Mouse (Mus musculus) neural tube, embryonic 13.5 days (tissue): ENCODE results near the gene Psme3. TPM values are rescaled to one million over a fixed set of nuclear protein-coding genes. Genes with fewer than 3 reads are reported as not detected.
A peak's percentile ranks its signal among the peaks of the same experiment; 100 is the strongest.

Source experiments
- ATAC-seq: fragments of 200-750 bp; cut with Nextera tagmentation; 2 replicates; pipeline ENCODE4 v1.8.0; 2017; ENCODE audit warnings: low read depth, mild to moderate bottlenecking, moderate TSS enrichment, moderate library complexity
- H3K27ac ChIP-seq: fragments of 300-500 bp; sonication (generic); replicated peaks from 2 replicates; pipeline ENCODE4 v1.5.1; 2015; ENCODE audit warnings: moderate library complexity, mild to moderate bottlenecking, inconsistent platforms
- H3K27me3 ChIP-seq: fragments of 300-500 bp; sonication (generic); 2 replicates; pipeline ENCODE4 v1.6.1; 2015; ENCODE audit warnings: mild to moderate bottlenecking, inconsistent platforms
- H3K36me3 ChIP-seq: fragments of 300-500 bp; sonication (generic); 2 replicates; pipeline ENCODE4 v1.6.1; 2015; ENCODE audit warnings: mild to moderate bottlenecking, inconsistent platforms
- H3K4me1 ChIP-seq: fragments of 300-500 bp; sonication (generic); replicated peaks from 2 replicates; pipeline ENCODE4 v1.6.1; 2015; ENCODE audit warnings: inconsistent platforms
- H3K4me2 ChIP-seq: fragments of 300-500 bp; sonication (generic); 2 replicates; pipeline ENCODE4 v1.6.1; 2015; ENCODE audit warnings: inconsistent platforms, mild to moderate bottlenecking, moderate library complexity
- H3K4me3 ChIP-seq: fragments of 300-500 bp; sonication (generic); 2 replicates; pipeline ENCODE4 v1.5.1; 2015; ENCODE audit warnings: mild to moderate bottlenecking, inconsistent platforms
- H3K9ac ChIP-seq: fragments of 300-500 bp; sonication (generic); 2 replicates; pipeline ENCODE4 v1.6.1; 2015; ENCODE audit warnings: moderate library complexity, mild to moderate bottlenecking, inconsistent platforms
- H3K9me3 ChIP-seq: fragments of 300-500 bp; sonication (generic); 2 replicates; pipeline ENCODE4 v1.6.1; 2016; ENCODE audit warnings: inconsistent platforms
- WGBS: fragments of 180-500 bp; shearing (Covaris S2); methylation state at CpG from one replicate; pipeline ENCODE4 v1.1.7; 2015; 5-methylcytosine and 5-hydroxymethylcytosine counted together
- polyA plus RNA-seq: library from polyadenylated mRNA; unstranded; fragments of >200 nt; fragmentation: Nextera tagmentation; extraction: Ambion mirVana; gene quantifications from 2 replicates; pipeline ENCODE4 v1.2.1, GENCODE M21; 2015

Psme3 gene
- polyA plus RNA-seq, 1 experiment from 2014 or later, result 126 TPM

- no peak for ATAC-seq
- H3K27ac ChIP-seq, result no peak overlapping the region
- H3K9me3 ChIP-seq, result no peaks in the 10 kb centered on the region
- H3K9ac ChIP-seq, result no peak overlapping the region
- no peak overlapping the region for H3K4me2 ChIP-seq
- peaks cover 24% of the 10 kb centered on the region for H3K4me1 ChIP-seq
- no peaks in the 10 kb centered on the region for H3K36me3 ChIP-seq
- no peak overlapping the region for H3K4me3 ChIP-seq
- WGBS, result 85% methylated on average over 9 of the region's 9 CpGs
- no peaks in the 10 kb centered on the region for H3K27me3 ChIP-seq
Measured at GRCm38 (mm10) chr11:101335685-101336084, 19.7 kb downstream of the Psme3 start.

GRCm38 (mm10) chr11:101338123-101338760 is 22.2 kb downstream of the Psme3 start:
- Histone ChIP-seq H3K36me3 (no peaks in the 10 kb centered on the region), H3K4me3 (peak overlapping the region; percentile 39), H3K4me1 (peaks cover 24% of the 10 kb centered on the region), H3K4me2 (peak overlapping the region; percentile 63), H3K9ac (peak overlapping the region; percentile 64), H3K9me3 (no peaks in the 10 kb centered on the region), H3K27ac (peak overlapping the region; percentile 70), H3K27me3 (no peaks in the 10 kb centered on the region)
- 0% methylated on average over 9 of the region's 9 CpGs for WGBS
- ATAC-seq, result peak; percentile 94

GRCm38 (mm10) chr11:101347083-101347775 is 31.2 kb downstream of the Psme3 start:
- 76% methylated on average over 10 of the region's 10 CpGs for WGBS
- no peak for ATAC-seq
- Histone ChIP-seq H3K27ac (no peak overlapping the region), H3K4me1 (no peaks in the 10 kb centered on the region), H3K27me3 (no peaks in the 10 kb centered on the region), H3K4me3 (no peak overlapping the region), H3K4me2 (no peak overlapping the region), H3K36me3 (no peaks in the 10 kb centered on the region), H3K9ac (no peak overlapping the region), H3K9me3 (no peaks in the 10 kb centered on the region)

GRCm38 (mm10) chr11:101348774-101349173 is 32.8 kb downstream of the Psme3 start:
- no peaks in the 10 kb centered on the region for H3K4me1 ChIP-seq
- H3K36me3 ChIP-seq, result no peaks in the 10 kb centered on the region
- no peak overlapping the region for H3K9ac ChIP-seq
- H3K4me3 ChIP-seq, result no peak overlapping the region
- no peak for ATAC-seq
- no peaks in the 10 kb centered on the region for H3K27me3 ChIP-seq
- no peak overlapping the region for H3K27ac ChIP-seq
- H3K4me2 ChIP-seq, result no peak overlapping the region
- 70% methylated on average over 7 of the region's 7 CpGs for WGBS
- H3K9me3 ChIP-seq, result no peaks in the 10 kb centered on the region

GRCm38 (mm10) chr11:101349216-101349615 is 33.2 kb downstream of the Psme3 start:
- Histone ChIP-seq H3K27me3 (no peaks in the 10 kb centered on the region), H3K9me3 (no peaks in the 10 kb centered on the region), H3K9ac (no peak overlapping the region), H3K4me3 (no peak overlapping the region), H3K27ac (no peak overlapping the region), H3K36me3 (no peaks in the 10 kb centered on the region), H3K4me1 (no peaks in the 10 kb centered on the region), H3K4me2 (no peak overlapping the region)
- no peak for ATAC-seq
- WGBS, result 80% methylated on average over 3 of the region's 3 CpGs

GRCm38 (mm10) chr11:101351100-101351720 is 35.2 kb downstream of the Psme3 start:
- no peak overlapping the region for H3K4me3 ChIP-seq
- WGBS, result 74% methylated on average over 11 of the region's 11 CpGs
- no peak overlapping the region for H3K9ac ChIP-seq
- H3K4me1 ChIP-seq, result no peaks in the 10 kb centered on the region
- no peaks in the 10 kb centered on the region for H3K27me3 ChIP-seq
- no peaks in the 10 kb centered on the region for H3K36me3 ChIP-seq
- no peak overlapping the region for H3K27ac ChIP-seq
- H3K4me2 ChIP-seq, result no peak overlapping the region
- no peak for ATAC-seq
- H3K9me3 ChIP-seq, result no peaks in the 10 kb centered on the region

- 69% methylated on average over 3 of the region's 3 CpGs for WGBS
- Histone ChIP-seq H3K4me1 (no peaks in the 10 kb centered on the region), H3K4me2 (no peak overlapping the region), H3K36me3 (no peaks in the 10 kb centered on the region), H3K27ac (no peak overlapping the region), H3K9ac (no peak overlapping the region), H3K9me3 (no peaks in the 10 kb centered on the region), H3K4me3 (no peak overlapping the region), H3K27me3 (no peaks in the 10 kb centered on the region)
- no peak for ATAC-seq
Measured at GRCm38 (mm10) chr11:101351721-101352111, 35.7 kb downstream of the Psme3 start.

GRCm38 (mm10) chr11:101353436-101353835 is 37.4 kb downstream of the Psme3 start:
- no peak overlapping the region for H3K27ac ChIP-seq
- H3K4me1 ChIP-seq, result no peaks in the 10 kb centered on the region
- no peak overlapping the region for H3K4me2 ChIP-seq
- no peak for ATAC-seq
- WGBS, result 90% methylated on average over 12 of the region's 12 CpGs
- H3K4me3 ChIP-seq, result no peak overlapping the region
- H3K9me3 ChIP-seq, result no peaks in the 10 kb centered on the region
- no peaks in the 10 kb centered on the region for H3K27me3 ChIP-seq
- no peak overlapping the region for H3K9ac ChIP-seq
- H3K36me3 ChIP-seq, result no peaks in the 10 kb centered on the region

GRCm38 (mm10) chr11:101354438-101355010 is 38.5 kb downstream of the Psme3 start:
- Histone ChIP-seq H3K4me3 (no peak overlapping the region), H3K4me1 (no peaks in the 10 kb centered on the region), H3K4me2 (no peak overlapping the region), H3K27me3 (no peaks in the 10 kb centered on the region), H3K9me3 (no peaks in the 10 kb centered on the region), H3K36me3 (no peaks in the 10 kb centered on the region), H3K27ac (no peak overlapping the region), H3K9ac (no peak overlapping the region)
- WGBS, result 87% methylated on average over 5 of the region's 5 CpGs
- ATAC-seq, result no peak

- 87% methylated on average over 2 of the region's 2 CpGs for WGBS
- H3K9ac ChIP-seq, result no peak overlapping the region
- no peak overlapping the region for H3K27ac ChIP-seq
- H3K27me3 ChIP-seq, result no peaks in the 10 kb centered on the region
- no peak overlapping the region for H3K4me2 ChIP-seq
- H3K36me3 ChIP-seq, result no peaks in the 10 kb centered on the region
- no peaks in the 10 kb centered on the region for H3K9me3 ChIP-seq
- no peaks in the 10 kb centered on the region for H3K4me1 ChIP-seq
- ATAC-seq, result no peak
- H3K4me3 ChIP-seq, result no peak overlapping the region
Measured at GRCm38 (mm10) chr11:101355916-101356315, 39.9 kb downstream of the Psme3 start.

- Histone ChIP-seq H3K4me1 (no peaks in the 10 kb centered on the region), H3K4me3 (no peak overlapping the region), H3K27me3 (no peaks in the 10 kb centered on the region), H3K9ac (no peak overlapping the region), H3K9me3 (no peaks in the 10 kb centered on the region), H3K27ac (no peak overlapping the region), H3K4me2 (no peak overlapping the region), H3K36me3 (no peaks in the 10 kb centered on the region)
- no peak for ATAC-seq
- 83% methylated on average over 3 of the region's 3 CpGs for WGBS
Measured at GRCm38 (mm10) chr11:101357505-101358182, 41.6 kb downstream of the Psme3 start.

GRCm38 (mm10) chr11:101359776-101360175 is 43.8 kb downstream of the Psme3 start:
- Histone ChIP-seq H3K27ac (no peak overlapping the region), H3K27me3 (no peaks in the 10 kb centered on the region), H3K36me3 (no peaks in the 10 kb centered on the region), H3K9ac (no peak overlapping the region), H3K4me3 (no peak overlapping the region), H3K4me2 (no peak overlapping the region), H3K9me3 (no peaks in the 10 kb centered on the region), H3K4me1 (no peaks in the 10 kb centered on the region)
- no peak for ATAC-seq
- WGBS, result 74% methylated on average over 9 of the region's 9 CpGs
